Mouse (Mus musculus): ENCODE measurements around the gene Hoxc8. TPM values are rescaled to one million over a fixed set of nuclear protein-coding genes. Genes with fewer than 3 reads are reported as not detected.
A peak's percentile ranks its signal among the peaks of the same experiment; 100 is the strongest.

The Hoxc8 gene
- polyA plus RNA-seq, 1 experiment from 2014 or later: 6.0 TPM

DNA sequence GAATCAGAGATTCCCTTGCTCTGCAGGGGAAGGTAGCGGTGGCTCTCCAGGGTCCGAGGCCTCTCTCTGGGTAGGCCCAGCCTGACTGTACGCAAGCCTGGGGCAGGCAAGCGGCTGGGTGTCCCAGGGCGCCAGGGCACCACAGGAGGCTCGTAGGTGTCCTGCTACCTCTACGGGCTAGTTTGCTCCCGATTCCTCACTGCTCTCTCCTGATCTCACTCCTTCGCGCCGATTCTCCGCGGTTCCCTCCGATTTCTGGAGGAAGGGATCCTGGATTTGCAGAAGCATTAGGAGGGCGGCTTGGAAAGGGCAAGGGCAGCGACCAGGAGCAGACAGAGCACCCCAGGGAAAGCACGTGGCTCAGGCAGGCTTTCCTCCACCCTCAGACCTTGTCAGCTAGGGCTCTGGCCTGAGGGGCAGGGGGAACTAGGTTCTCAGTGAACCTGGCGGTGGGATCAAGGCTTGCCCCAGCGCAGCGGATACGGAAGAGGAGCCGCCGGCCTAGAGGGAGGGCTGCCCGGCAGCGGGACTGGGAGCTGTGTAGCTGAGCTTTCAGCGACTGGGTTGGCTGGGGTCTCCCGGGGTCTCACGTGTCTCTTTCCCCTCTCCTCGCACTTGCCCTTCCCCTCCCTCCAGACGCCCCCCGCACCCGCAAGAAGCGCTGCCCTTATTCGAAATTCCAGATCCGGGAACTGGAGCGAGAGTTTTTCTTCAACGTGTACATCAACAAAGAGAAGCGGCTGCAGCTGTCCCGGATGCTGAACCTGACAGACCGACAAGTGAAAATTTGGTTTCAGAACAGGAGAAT lies 34.4 kb upstream of the Hoxc8 start:
- H3K4me1 ChIP-seq: peaks cover 63% of the 10 kb centered on the region
- peaks cover 100% of the 10 kb centered on the region for H3K27me3 ChIP-seq (ENCODE audit: low read depth, poor library complexity, severe bottlenecking)
- H3K36me3 ChIP-seq: no peaks in the 10 kb centered on the region
- no peaks in the 10 kb centered on the region for H3K9me3 ChIP-seq (replicated peaks)
- peak overlapping the region; percentile 93 for H3K27ac ChIP-seq
- WGBS: under 1% methylated on average over 40 of the region's 40 CpGs
- DNase-seq (ENCODE audit: low spot score): peak; percentile 81
- H3K4me3 ChIP-seq: peak overlapping the region; percentile 57

DNA sequence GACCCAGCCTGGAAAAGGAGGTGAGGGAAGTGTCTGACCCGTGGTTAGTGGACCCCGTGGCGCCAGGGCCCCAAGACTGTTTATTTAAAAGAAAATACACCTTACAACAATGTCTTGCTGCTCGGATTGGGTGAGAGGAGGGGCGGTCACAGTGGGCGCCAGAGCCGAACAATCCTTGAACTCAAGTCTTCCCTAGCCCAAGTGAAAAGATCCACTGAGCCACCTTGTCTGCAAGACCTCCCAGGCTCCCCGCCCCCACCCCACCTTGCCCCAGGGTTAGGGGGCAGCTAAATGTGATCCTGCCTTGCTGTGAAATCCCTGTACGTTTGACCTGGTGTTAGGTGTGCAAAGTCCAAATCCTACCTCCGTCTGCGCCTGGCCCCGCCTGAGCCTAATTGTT lies 33.5 kb upstream of the Hoxc8 start:
- H3K27me3 ChIP-seq (ENCODE audit: low read depth, poor library complexity, severe bottlenecking): peaks cover 100% of the 10 kb centered on the region
- under 1% methylated on average over 12 of the region's 12 CpGs for WGBS
- H3K27ac ChIP-seq: peak overlapping the region; percentile 93
- H3K36me3 ChIP-seq: no peaks in the 10 kb centered on the region
- H3K4me1 ChIP-seq: peaks cover 70% of the 10 kb centered on the region
- DNase-seq (ENCODE audit: low spot score): no peak
- H3K9me3 ChIP-seq (replicated peaks): no peaks in the 10 kb centered on the region
- H3K4me3 ChIP-seq: peak overlapping the region; percentile 57

- no peaks in the 10 kb centered on the region for H3K36me3 ChIP-seq
- H3K27ac ChIP-seq: peak overlapping the region; percentile 93
- peaks cover 100% of the 10 kb centered on the region for H3K27me3 ChIP-seq (ENCODE audit: low read depth, poor library complexity, severe bottlenecking)
- DNase-seq (ENCODE audit: low spot score): no peak
- peak overlapping the region; percentile 58 for H3K4me3 ChIP-seq
- peaks cover 75% of the 10 kb centered on the region for H3K4me1 ChIP-seq
- under 1% methylated on average over 13 of the region's 13 CpGs for WGBS
- no peaks in the 10 kb centered on the region for H3K9me3 ChIP-seq (replicated peaks)
These were observed 30.7 kb upstream of the Hoxc8 start for GRCm38 (mm10) chr15:102959663-102960191.

DNA sequence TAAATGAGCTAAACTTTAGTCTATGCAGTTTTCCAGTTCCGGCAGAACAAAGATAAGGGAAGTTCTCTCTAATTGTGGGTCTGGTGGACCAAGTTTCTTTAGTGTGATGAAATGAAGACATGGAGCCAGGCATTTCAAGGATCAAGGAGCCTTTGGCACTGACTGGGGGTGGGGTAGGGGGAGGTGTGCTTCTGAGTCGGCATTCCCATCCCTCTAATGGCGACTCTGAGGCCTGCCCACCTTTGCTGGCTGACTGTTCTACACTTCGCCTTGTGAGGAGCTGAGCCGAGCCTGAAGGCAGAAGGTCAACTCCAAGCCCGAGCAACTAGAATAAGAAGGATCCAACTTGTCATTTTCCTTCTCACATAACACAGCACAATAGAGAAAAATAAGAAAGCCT lies 28.7 kb upstream of the Hoxc8 start:
- peak overlapping the region; percentile 58 for H3K4me3 ChIP-seq
- no peak for DNase-seq (ENCODE audit: low spot score)

DNA sequence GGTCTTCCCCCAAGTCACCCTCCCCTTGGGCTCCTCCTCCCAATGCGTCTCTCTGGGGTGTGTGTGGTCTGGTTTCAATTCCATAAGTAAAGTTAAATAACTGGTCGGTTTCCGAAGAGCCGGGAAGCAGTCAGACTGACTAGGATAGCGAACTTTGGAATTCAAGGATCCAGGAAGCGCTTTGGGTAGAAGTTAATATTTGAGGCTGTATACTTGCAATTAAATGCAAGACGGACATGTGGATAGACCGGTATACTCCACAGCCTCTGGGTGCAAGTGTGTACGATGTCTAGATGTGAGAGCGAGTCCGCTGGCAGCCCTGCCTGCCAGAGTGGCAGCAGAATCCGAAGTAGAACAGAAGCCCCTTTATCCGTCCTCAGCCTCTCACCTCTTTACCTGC lies 27.9 kb upstream of the Hoxc8 start:
- peak overlapping the region; percentile 93 for H3K27ac ChIP-seq
- peaks cover 63% of the 10 kb centered on the region for H3K4me1 ChIP-seq
- H3K36me3 ChIP-seq: no peaks in the 10 kb centered on the region
- no peaks in the 10 kb centered on the region for H3K9me3 ChIP-seq (replicated peaks)
- peak overlapping the region; percentile 58 for H3K4me3 ChIP-seq
- WGBS: 2% methylated on average over 13 of the region's 13 CpGs
- DNase-seq (ENCODE audit: low spot score): no peak
- H3K27me3 ChIP-seq (ENCODE audit: low read depth, poor library complexity, severe bottlenecking): peaks cover 100% of the 10 kb centered on the region

More for the DNA sequence above, 28.7 kb upstream of the Hoxc8 start:
- H3K9me3 ChIP-seq (replicated peaks): no peaks in the 10 kb centered on the region
- no peaks in the 10 kb centered on the region for H3K36me3 ChIP-seq
- H3K27me3 ChIP-seq (ENCODE audit: low read depth, poor library complexity, severe bottlenecking): peaks cover 100% of the 10 kb centered on the region
- H3K4me1 ChIP-seq: peaks cover 63% of the 10 kb centered on the region
- 3% methylated on average over 6 of the region's 6 CpGs for WGBS
- H3K27ac ChIP-seq: peak overlapping the region; percentile 93

DNA sequence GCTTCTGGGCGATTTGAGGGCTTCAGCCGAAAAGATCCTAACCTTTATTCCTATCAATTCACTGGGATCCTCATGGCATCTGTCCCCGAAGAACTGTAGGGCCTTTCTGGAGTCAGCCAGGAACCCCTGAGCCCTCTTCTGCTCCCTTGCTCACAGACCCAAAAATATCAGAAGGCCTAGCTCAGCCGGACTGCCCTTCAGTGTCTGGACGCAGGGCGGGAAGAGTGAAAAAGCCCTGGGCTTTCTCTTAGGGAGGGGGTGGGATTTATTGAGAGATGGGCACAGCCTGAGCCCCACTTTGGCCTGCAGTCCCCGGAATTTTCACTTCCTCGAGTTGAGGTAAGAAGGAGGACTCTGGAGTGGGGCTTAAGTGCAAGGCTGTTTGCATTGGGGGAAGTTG lies 27.1 kb upstream of the Hoxc8 start:
- no peaks in the 10 kb centered on the region for H3K36me3 ChIP-seq
- H3K27ac ChIP-seq: peak overlapping the region; percentile 93
- H3K9me3 ChIP-seq (replicated peaks): no peaks in the 10 kb centered on the region
- WGBS: 2% methylated on average over 8 of the region's 8 CpGs
- H3K4me3 ChIP-seq: peak overlapping the region; percentile 58
- no peak for DNase-seq (ENCODE audit: low spot score)
- H3K4me1 ChIP-seq: peaks cover 58% of the 10 kb centered on the region
- peaks cover 100% of the 10 kb centered on the region for H3K27me3 ChIP-seq (ENCODE audit: low read depth, poor library complexity, severe bottlenecking)

DNA sequence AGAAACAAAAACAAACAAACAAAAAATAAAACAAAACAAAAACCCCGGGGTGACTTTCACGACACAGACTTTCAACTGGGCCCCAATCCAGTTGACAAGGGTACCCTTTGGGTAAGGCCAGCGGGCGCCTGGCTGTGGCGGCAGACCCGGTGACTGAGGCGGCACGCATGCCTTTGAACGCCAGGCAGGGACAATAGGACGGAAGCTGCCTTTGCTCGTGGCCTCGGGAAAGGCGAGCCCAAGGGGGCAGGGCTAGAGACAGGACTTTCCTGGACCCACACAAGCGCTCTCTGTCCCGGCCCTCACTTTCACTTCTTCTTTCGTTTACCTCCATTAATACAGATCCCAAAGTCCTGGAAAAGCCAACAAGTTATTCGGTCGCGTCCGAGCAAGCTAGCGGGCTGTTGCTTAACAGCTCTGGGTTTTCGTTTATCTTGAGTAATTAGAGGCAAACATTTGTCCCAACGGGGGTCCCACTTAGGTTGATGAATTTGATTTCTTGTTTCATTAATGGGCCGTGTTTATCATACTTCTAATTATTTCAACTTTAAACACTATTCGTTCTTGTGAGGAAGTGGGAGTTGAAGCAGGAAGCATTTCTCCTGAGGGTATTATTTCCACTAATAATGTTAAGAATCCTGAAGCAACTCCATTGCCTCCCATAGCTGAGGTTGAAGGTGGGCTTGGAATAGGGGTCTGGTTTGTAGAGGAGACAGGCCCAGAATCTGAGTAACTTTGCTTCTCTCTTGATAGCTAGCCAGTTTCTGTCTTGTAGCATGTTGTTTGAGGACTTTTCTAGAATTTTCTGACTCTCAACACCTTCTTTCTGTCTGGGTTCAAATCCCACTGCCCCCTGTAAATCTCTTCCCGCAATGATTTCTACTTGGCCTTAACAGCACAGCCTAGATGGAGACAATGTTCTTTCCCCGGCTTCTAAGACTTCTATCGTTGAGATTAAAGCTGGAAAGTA lies 26.5 kb upstream of the Hoxc8 start:
- WGBS: under 1% methylated on average over 28 of the region's 28 CpGs
- peak; percentile 84 for DNase-seq (ENCODE audit: low spot score)
- H3K4me1 ChIP-seq: peaks cover 57% of the 10 kb centered on the region
- no peaks in the 10 kb centered on the region for H3K36me3 ChIP-seq
- H3K27me3 ChIP-seq (ENCODE audit: low read depth, poor library complexity, severe bottlenecking): peaks cover 100% of the 10 kb centered on the region
- H3K27ac ChIP-seq: peak overlapping the region; percentile 93
- no peaks in the 10 kb centered on the region for H3K9me3 ChIP-seq (replicated peaks)
- peak overlapping the region; percentile 58 for H3K4me3 ChIP-seq

GRCm38 (mm10) chr15:102965003-102965891 lies 25.2 kb upstream of the Hoxc8 start:
- Histone ChIP-seq H3K4me3 (peak overlapping the region; percentile 58), H3K27ac (peak overlapping the region; percentile 93), H3K27me3 (ENCODE audit: low read depth, poor library complexity, severe bottlenecking) (peaks cover 100% of the 10 kb centered on the region), H3K9me3 (replicated peaks) (no peaks in the 10 kb centered on the region), H3K4me1 (peaks cover 48% of the 10 kb centered on the region), H3K36me3 (no peaks in the 10 kb centered on the region)
- 2% methylated on average over 26 of the region's 26 CpGs for WGBS
- DNase-seq (ENCODE audit: low spot score): peak; percentile 71

- DNase-seq (ENCODE audit: low spot score): peak; percentile 99
- peaks cover 41% of the 10 kb centered on the region for H3K4me1 ChIP-seq
- no peaks in the 10 kb centered on the region for H3K36me3 ChIP-seq
- WGBS: 1% methylated on average over 30 of the region's 30 CpGs
- H3K9me3 ChIP-seq (replicated peaks): no peaks in the 10 kb centered on the region
- peaks cover 100% of the 10 kb centered on the region for H3K27me3 ChIP-seq (ENCODE audit: low read depth, poor library complexity, severe bottlenecking)
- H3K4me3 ChIP-seq: peak overlapping the region; percentile 58
- H3K27ac ChIP-seq: peak overlapping the region; percentile 93
These were observed 24.3 kb upstream of the Hoxc8 start for GRCm38 (mm10) chr15:102965892-102966775.

- Histone ChIP-seq H3K9me3 (replicated peaks) (no peaks in the 10 kb centered on the region), H3K27ac (peak within 1 kb of the TSS; percentile 93), H3K4me3 (peak within 1 kb of the TSS; percentile 58), H3K27me3 (ENCODE audit: low read depth, poor library complexity, severe bottlenecking) (peaks cover 100% of the 10 kb centered on the region), H3K4me1 (peaks cover 38% of the 10 kb centered on the region), H3K36me3 (no peaks in the 10 kb centered on the region)
- 3% methylated on average over 27 of the region's 27 CpGs for WGBS
- DNase-seq (ENCODE audit: low spot score): peak; percentile 66
These were observed 23.6 kb upstream of the Hoxc8 start, which contains the start of gene Hoxc10 for GRCm38 (mm10) chr15:102966776-102967311. Gene Hoxc10 (plus strand): TSS chr15:102966796.

GRCm38 (mm10) chr15:102967312-102967510 lies 23.2 kb upstream of the Hoxc8 start, which contains the start of gene Hoxc5:
Gene Hoxc5 (plus strand): TSS chr15:102967443.
- peaks cover 100% of the 10 kb centered on the region for H3K27me3 ChIP-seq (ENCODE audit: low read depth, poor library complexity, severe bottlenecking)
- no peak for DNase-seq (ENCODE audit: low spot score)

More at GRCm38 (mm10) chr15:102967312-102967510, 23.2 kb upstream of the Hoxc8 start, which contains the start of gene Hoxc5:
- no peaks in the 10 kb centered on the region for H3K9me3 ChIP-seq (replicated peaks)
- H3K4me3 ChIP-seq: peak within 1 kb of the TSS; percentile 58
- WGBS: 3% methylated on average over 12 of the region's 12 CpGs
- peak within 1 kb of the TSS; percentile 93 for H3K27ac ChIP-seq
- no peaks in the 10 kb centered on the region for H3K36me3 ChIP-seq
- peaks cover 39% of the 10 kb centered on the region for H3K4me1 ChIP-seq
